Mouse (Mus musculus): ENCODE data around the gene Tspan15. TPM values are rescaled to one million over a fixed set of nuclear protein-coding genes. Genes with fewer than 3 reads are reported as not detected.
A peak's percentile ranks its signal among the peaks of the same experiment; 100 is the strongest.

Gene Tspan15
- polyA plus RNA-seq, 1 experiment from 2014 or later, result 49.8 TPM

GRCm38 (mm10) chr10:62247156-62247555 is 16.1 kb upstream of the Tspan15 start:
- no peak for TF ChIP-seq CTCF (IDR thresholded peaks at IDR 0.05; ENCODE audit: low read depth)

DNA sequence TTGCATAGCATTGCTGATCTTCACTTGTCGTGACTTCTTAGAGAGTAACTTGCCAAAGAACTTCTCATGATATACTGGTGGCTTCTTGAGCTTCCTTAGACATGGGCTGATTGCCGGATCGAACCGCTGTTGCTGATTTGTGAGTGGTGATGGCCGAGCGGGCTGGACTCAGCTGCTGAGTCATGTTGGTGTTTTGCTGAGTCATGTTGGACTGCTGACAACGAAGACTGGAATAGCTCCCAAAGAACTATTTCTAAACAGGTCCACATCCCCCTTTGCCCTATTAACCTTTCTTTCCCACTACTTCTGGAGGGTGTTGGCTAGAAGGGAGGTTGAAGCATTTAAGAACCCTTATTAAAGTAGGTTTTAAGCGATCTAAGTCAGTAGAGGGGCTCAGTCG is 13.0 kb upstream of the Tspan15 start:
- Histone ChIP-seq H3K4me3 (replicated peaks; ENCODE audit: low read depth, low read length) (no peak overlapping the region), H3K9ac (ENCODE audit: low read depth, low read length) (no peak overlapping the region), H3K27me3 (ENCODE audit: insufficient read depth, low read length) (no peaks in the 10 kb centered on the region), H3K4me1 (replicated peaks; ENCODE audit: insufficient read depth, low read length) (no peaks in the 10 kb centered on the region), H3K4me2 (ENCODE audit: low read length) (no peak overlapping the region), H3K27ac (no peak overlapping the region), H3K36me3 (ENCODE audit: insufficient read depth, low read length) (no peaks in the 10 kb centered on the region), H3K9me3 (replicated peaks; ENCODE audit: low read length) (no peaks in the 10 kb centered on the region)
- WGBS, result 86% methylated on average over 9 of the region's 9 CpGs
- TF ChIP-seq CTCF (IDR thresholded peaks at IDR 0.05; ENCODE audit: low read depth), result no peak
- ATAC-seq (replicated peaks; ENCODE audit: low FRiP score, low read depth) (no peak), DNase-seq (ENCODE audit: low spot score) (no peak)

More at GRCm38 (mm10) chr10:62247156-62247555, 16.1 kb upstream of the Tspan15 start:
- ATAC-seq (replicated peaks; ENCODE audit: low FRiP score, low read depth) (no peak), DNase-seq (ENCODE audit: low spot score) (no peak)
- no peak overlapping the region for H3K9ac ChIP-seq (ENCODE audit: low read depth, low read length)
- H3K27me3 ChIP-seq (ENCODE audit: insufficient read depth, low read length), result no peaks in the 10 kb centered on the region
- H3K4me2 ChIP-seq (ENCODE audit: low read length), result no peak overlapping the region
- no peak overlapping the region for H3K27ac ChIP-seq
- H3K9me3 ChIP-seq (replicated peaks; ENCODE audit: low read length), result no peaks in the 10 kb centered on the region
- H3K4me3 ChIP-seq (replicated peaks; ENCODE audit: low read depth, low read length), result no peak overlapping the region
- 53% methylated on average over 3 of the region's 3 CpGs for WGBS
- no peaks in the 10 kb centered on the region for H3K4me1 ChIP-seq (replicated peaks; ENCODE audit: insufficient read depth, low read length)
- H3K36me3 ChIP-seq (ENCODE audit: insufficient read depth, low read length), result no peaks in the 10 kb centered on the region

GRCm38 (mm10) chr10:62242896-62243295 is 11.8 kb upstream of the Tspan15 start:
- Histone ChIP-seq H3K4me3 (replicated peaks; ENCODE audit: low read depth, low read length) (no peak overlapping the region), H3K27me3 (ENCODE audit: insufficient read depth, low read length) (no peaks in the 10 kb centered on the region), H3K4me1 (replicated peaks; ENCODE audit: insufficient read depth, low read length) (no peaks in the 10 kb centered on the region), H3K9ac (ENCODE audit: low read depth, low read length) (no peak overlapping the region), H3K27ac (no peak overlapping the region), H3K36me3 (ENCODE audit: insufficient read depth, low read length) (no peaks in the 10 kb centered on the region), H3K4me2 (ENCODE audit: low read length) (no peak overlapping the region), H3K9me3 (replicated peaks; ENCODE audit: low read length) (no peaks in the 10 kb centered on the region)
- peak; percentile 78 for TF ChIP-seq CTCF (IDR thresholded peaks at IDR 0.05; ENCODE audit: low read depth)
- 51% methylated on average over 11 of the region's 13 CpGs for WGBS
- DNase-seq (ENCODE audit: low spot score), result peak; percentile 84
- ATAC-seq (replicated peaks; ENCODE audit: low FRiP score, low read depth), result no peak; the same call in 1 of the 2 replicates

- Histone ChIP-seq H3K9me3 (replicated peaks; ENCODE audit: low read length) (no peaks in the 10 kb centered on the region), H3K27me3 (ENCODE audit: insufficient read depth, low read length) (no peaks in the 10 kb centered on the region), H3K4me2 (ENCODE audit: low read length) (no peak overlapping the region), H3K9ac (ENCODE audit: low read depth, low read length) (no peak overlapping the region), H3K4me1 (replicated peaks; ENCODE audit: insufficient read depth, low read length) (no peaks in the 10 kb centered on the region), H3K27ac (no peak overlapping the region), H3K4me3 (replicated peaks; ENCODE audit: low read depth, low read length) (no peak overlapping the region), H3K36me3 (ENCODE audit: insufficient read depth, low read length) (no peaks in the 10 kb centered on the region)
- ATAC-seq (replicated peaks; ENCODE audit: low FRiP score, low read depth) (no peak), DNase-seq (ENCODE audit: low spot score) (no peak)
- 85% methylated on average over 10 of the region's 10 CpGs for WGBS
- TF ChIP-seq CTCF (IDR thresholded peaks at IDR 0.05; ENCODE audit: low read depth), result no peak
Observed at GRCm38 (mm10) chr10:62242358-62242757, 11.3 kb upstream of the Tspan15 start.

- no peak for TF ChIP-seq CTCF (IDR thresholded peaks at IDR 0.05; ENCODE audit: low read depth)
- no peak overlapping the region for H3K4me3 ChIP-seq (replicated peaks; ENCODE audit: low read depth, low read length)
- H3K4me1 ChIP-seq (replicated peaks; ENCODE audit: insufficient read depth, low read length), result no peaks in the 10 kb centered on the region
- H3K4me2 ChIP-seq (ENCODE audit: low read length), result no peak overlapping the region
- H3K27ac ChIP-seq, result no peak overlapping the region
- no peak overlapping the region for H3K9ac ChIP-seq (ENCODE audit: low read depth, low read length)
- WGBS, result 29% methylated on average over 6 of the region's 6 CpGs
- DNase-seq (ENCODE audit: low spot score) (peak; percentile 83), ATAC-seq (replicated peaks; ENCODE audit: low FRiP score, low read depth) (peak; percentile 90)
- no peaks in the 10 kb centered on the region for H3K36me3 ChIP-seq (ENCODE audit: insufficient read depth, low read length)
- H3K27me3 ChIP-seq (ENCODE audit: insufficient read depth, low read length), result no peaks in the 10 kb centered on the region
- H3K9me3 ChIP-seq (replicated peaks; ENCODE audit: low read length), result no peaks in the 10 kb centered on the region
Observed at GRCm38 (mm10) chr10:62239270-62239669, 8.2 kb upstream of the Tspan15 start.

DNA sequence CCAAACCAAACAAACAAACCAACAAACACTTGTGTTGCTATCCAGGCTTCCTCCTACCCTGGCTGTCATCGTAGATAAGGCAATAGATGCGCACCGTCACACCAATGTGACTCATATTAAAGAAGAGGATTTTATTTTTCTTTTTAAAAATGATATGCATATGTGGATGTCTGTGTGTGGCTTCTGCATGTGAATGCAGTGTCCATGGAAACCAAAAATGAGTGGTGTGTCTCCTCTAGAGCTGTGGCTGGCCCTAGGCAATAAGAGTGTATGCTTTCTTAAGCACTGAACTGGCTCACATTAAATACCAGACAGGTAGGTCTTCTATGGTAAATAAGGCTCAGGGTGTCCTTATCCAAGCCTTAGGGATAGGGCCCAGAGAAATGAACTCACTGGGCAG is 7.6 kb upstream of the Tspan15 start:
- DNase-seq (ENCODE audit: low spot score) (no peak), ATAC-seq (replicated peaks; ENCODE audit: low FRiP score, low read depth) (no peak)
- 92% methylated on average over 3 of the region's 3 CpGs for WGBS
- Histone ChIP-seq H3K9ac (ENCODE audit: low read depth, low read length) (no peak overlapping the region), H3K4me3 (replicated peaks; ENCODE audit: low read depth, low read length) (no peak overlapping the region), H3K36me3 (ENCODE audit: insufficient read depth, low read length) (no peaks in the 10 kb centered on the region), H3K27ac (no peak overlapping the region), H3K4me1 (replicated peaks; ENCODE audit: insufficient read depth, low read length) (no peaks in the 10 kb centered on the region), H3K4me2 (ENCODE audit: low read length) (no peak overlapping the region), H3K27me3 (ENCODE audit: insufficient read depth, low read length) (no peaks in the 10 kb centered on the region), H3K9me3 (replicated peaks; ENCODE audit: low read length) (no peaks in the 10 kb centered on the region)
- no peak for TF ChIP-seq CTCF (IDR thresholded peaks at IDR 0.05; ENCODE audit: low read depth)

DNA sequence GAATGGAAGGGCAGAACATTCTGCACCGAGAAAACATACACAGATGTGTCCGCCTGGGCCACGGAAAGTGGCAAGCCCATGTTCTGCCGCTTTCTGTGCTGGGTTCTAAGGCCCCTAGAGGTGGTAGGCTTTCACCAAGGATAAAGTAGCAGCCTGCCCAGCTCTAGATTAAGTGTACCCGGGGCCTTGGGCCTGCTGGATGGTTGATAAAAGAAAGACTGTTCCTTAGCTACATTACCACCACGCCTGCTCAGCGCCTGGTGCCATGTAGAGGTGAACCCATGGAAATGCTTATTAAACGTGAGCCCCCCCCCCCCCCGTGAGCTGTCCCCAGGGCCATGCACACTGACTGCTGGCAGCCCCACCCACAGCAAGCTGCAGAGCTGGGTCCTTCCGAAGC is 6.2 kb upstream of the Tspan15 start:
- no peak for DNase-seq (ENCODE audit: low spot score)
- Histone ChIP-seq H3K9me3 (replicated peaks; ENCODE audit: low read length) (no peaks in the 10 kb centered on the region), H3K4me2 (ENCODE audit: low read length) (no peak overlapping the region), H3K27me3 (ENCODE audit: insufficient read depth, low read length) (no peaks in the 10 kb centered on the region), H3K9ac (ENCODE audit: low read depth, low read length) (no peak overlapping the region), H3K4me1 (replicated peaks; ENCODE audit: insufficient read depth, low read length) (0 out of 2 replicates have a peak, but pooled peaks cover 1% of the 10 kb centered on the region), H3K27ac (no peak overlapping the region), H3K36me3 (ENCODE audit: insufficient read depth, low read length) (no peaks in the 10 kb centered on the region), H3K4me3 (replicated peaks; ENCODE audit: low read depth, low read length) (no peak overlapping the region)
- no peak for ATAC-seq (replicated peaks; ENCODE audit: low FRiP score, low read depth)
- 82% methylated on average over 10 of the region's 10 CpGs for WGBS
- no peak for TF ChIP-seq CTCF (IDR thresholded peaks at IDR 0.05; ENCODE audit: low read depth)

Data from kidney, postnatal 0 days (tissue).